Mouse (Mus musculus): ENCODE results near the gene Ube2j1. TPM values are rescaled to one million over a fixed set of nuclear protein-coding genes. Genes with fewer than 3 reads are reported as not detected.

Gene Ube2j1
- polyA plus RNA-seq, 1 experiment from 2014 or later: 50.7 TPM

DNA sequence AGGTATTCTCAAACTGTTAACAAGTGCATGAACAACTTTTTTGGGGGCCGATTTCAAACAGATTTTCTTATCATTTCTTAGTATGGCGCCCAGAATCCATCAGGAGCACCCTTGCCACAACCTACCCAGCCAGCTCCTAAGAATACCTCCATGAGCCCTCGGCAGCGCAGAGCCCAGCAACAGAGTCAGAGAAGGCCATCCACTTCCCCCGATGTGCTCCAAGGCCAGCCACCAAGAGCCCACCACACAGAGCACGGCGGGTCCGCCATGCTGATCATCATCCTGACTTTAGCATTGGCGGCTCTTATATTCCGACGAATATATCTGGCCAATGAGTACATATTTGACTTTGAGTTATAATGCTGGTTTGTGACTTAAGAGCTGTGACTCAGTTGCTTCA is 18.4 kb downstream of the Ube2j1 start:
- Histone ChIP-seq H3K27ac (ENCODE audit: low read depth) (no peak overlapping the region), H3K4me1 (ENCODE audit: insufficient read depth) (no peaks in the 10 kb centered on the region), H3K27me3 (ENCODE audit: insufficient read depth, low read length) (no peaks in the 10 kb centered on the region), H3K9me3 (ENCODE audit: low read depth, low read length) (no peaks in the 10 kb centered on the region), H3K4me2 (no peak overlapping the region), H3K9ac (no peak overlapping the region), H3K36me3 (ENCODE audit: insufficient read depth) (peaks cover 72% of the 10 kb centered on the region), H3K4me3 (ENCODE audit: low read depth, low read length) (no peak overlapping the region)
- WGBS: 94% methylated on average over 11 of the region's 11 CpGs
- DNase-seq: no peak
- no peak for TF ChIP-seq CTCF (IDR thresholded peaks at IDR 0.05; ENCODE audit: low read depth)
- no peak for ATAC-seq (ENCODE audit: insufficient read depth)

DNA sequence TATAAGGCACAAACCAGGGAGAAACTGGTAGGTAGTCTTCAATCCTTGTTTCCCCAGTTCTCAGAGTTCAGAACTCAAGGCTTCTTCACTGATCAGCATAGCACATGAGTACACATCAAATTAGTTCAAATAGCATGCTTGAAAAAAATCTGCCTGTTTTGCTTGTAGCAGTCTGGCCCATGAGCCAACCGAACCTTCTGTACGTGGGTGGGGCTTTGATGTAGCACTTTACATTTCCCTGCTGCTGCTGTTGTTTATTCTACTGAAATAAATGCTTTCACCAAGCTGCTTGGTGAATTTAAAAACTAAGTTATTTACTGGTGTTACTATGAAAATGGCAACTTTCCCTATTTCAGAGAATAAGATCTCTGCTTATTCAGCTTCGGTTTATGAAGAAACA is 20.8 kb downstream of the Ube2j1 start:
- no peak for DNase-seq
- Histone ChIP-seq H3K27me3 (ENCODE audit: insufficient read depth, low read length) (no peaks in the 10 kb centered on the region), H3K9ac (no peak overlapping the region), H3K9me3 (ENCODE audit: low read depth, low read length) (no peaks in the 10 kb centered on the region), H3K4me1 (ENCODE audit: insufficient read depth) (no peaks in the 10 kb centered on the region), H3K36me3 (ENCODE audit: insufficient read depth) (peaks cover 48% of the 10 kb centered on the region), H3K27ac (ENCODE audit: low read depth) (no peak overlapping the region), H3K4me2 (no peak overlapping the region), H3K4me3 (ENCODE audit: low read depth, low read length) (no peak overlapping the region)
- 81% methylated on average over 3 of the region's 3 CpGs for WGBS
- no peak for TF ChIP-seq CTCF (IDR thresholded peaks at IDR 0.05; ENCODE audit: low read depth)
- ATAC-seq (ENCODE audit: insufficient read depth): no peak

DNA sequence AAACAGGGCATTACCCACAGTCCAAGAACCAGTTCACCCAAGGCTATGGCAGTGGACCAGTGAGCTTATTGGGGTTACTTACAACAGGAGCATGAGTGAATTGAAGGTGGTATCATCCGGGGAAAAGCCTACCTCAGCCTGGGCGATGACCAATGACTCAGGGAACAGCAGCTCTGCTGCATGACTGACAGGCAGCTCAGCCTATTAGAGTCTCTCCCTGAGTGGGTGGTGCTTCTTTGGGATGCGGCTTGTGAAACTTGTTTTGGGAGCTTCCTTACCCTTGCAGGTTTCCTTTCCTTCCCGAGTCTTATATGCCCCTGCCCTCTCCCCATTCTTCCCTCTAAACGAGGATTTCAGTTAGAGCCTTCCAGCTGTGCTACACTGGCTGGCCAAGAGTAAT is 21.4 kb downstream of the Ube2j1 start:
- no peak for TF ChIP-seq CTCF (IDR thresholded peaks at IDR 0.05; ENCODE audit: low read depth)
- 80% methylated on average over 5 of the region's 5 CpGs for WGBS
- no peak overlapping the region for H3K4me2 ChIP-seq
- no peaks in the 10 kb centered on the region for H3K4me1 ChIP-seq (ENCODE audit: insufficient read depth)
- H3K27ac ChIP-seq (ENCODE audit: low read depth): no peak overlapping the region
- DNase-seq: peak; percentile 21
- no peaks in the 10 kb centered on the region for H3K9me3 ChIP-seq (ENCODE audit: low read depth, low read length)
- no peaks in the 10 kb centered on the region for H3K27me3 ChIP-seq (ENCODE audit: insufficient read depth, low read length)
- peaks cover 45% of the 10 kb centered on the region for H3K36me3 ChIP-seq (ENCODE audit: insufficient read depth)
- H3K9ac ChIP-seq: no peak overlapping the region
- no peak for ATAC-seq (ENCODE audit: insufficient read depth)
- H3K4me3 ChIP-seq (ENCODE audit: low read depth, low read length): no peak overlapping the region

DNA sequence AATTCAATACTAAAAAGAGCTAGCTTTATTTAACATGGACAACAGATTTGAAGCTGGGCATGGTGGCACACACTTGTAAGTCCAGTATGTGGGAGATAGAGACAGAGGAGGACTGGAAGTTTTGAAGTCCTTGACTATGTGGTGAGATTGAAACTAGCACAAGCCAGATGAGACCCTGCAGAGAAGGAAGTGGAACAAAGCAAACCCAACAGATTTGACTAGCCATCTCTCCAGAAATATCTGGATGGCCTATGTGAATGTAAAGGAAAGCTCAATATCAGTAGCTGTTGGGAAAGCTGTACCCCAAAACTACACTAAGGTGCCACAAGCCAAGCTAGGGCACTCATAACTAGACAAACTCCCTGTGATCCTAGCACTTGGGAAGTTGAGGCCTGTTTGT is 23.2 kb downstream of the Ube2j1 start:
- Histone ChIP-seq H3K9me3 (ENCODE audit: low read depth, low read length) (no peaks in the 10 kb centered on the region), H3K4me2 (no peak overlapping the region), H3K4me3 (ENCODE audit: low read depth, low read length) (no peak overlapping the region), H3K4me1 (ENCODE audit: insufficient read depth) (no peaks in the 10 kb centered on the region), H3K9ac (no peak overlapping the region), H3K27me3 (ENCODE audit: insufficient read depth, low read length) (no peaks in the 10 kb centered on the region), H3K27ac (ENCODE audit: low read depth) (no peak overlapping the region), H3K36me3 (ENCODE audit: insufficient read depth) (peaks cover 29% of the 10 kb centered on the region)
- TF ChIP-seq CTCF (IDR thresholded peaks at IDR 0.05; ENCODE audit: low read depth): no peak
- no peak for ATAC-seq (ENCODE audit: insufficient read depth)
- no peak for DNase-seq

DNA sequence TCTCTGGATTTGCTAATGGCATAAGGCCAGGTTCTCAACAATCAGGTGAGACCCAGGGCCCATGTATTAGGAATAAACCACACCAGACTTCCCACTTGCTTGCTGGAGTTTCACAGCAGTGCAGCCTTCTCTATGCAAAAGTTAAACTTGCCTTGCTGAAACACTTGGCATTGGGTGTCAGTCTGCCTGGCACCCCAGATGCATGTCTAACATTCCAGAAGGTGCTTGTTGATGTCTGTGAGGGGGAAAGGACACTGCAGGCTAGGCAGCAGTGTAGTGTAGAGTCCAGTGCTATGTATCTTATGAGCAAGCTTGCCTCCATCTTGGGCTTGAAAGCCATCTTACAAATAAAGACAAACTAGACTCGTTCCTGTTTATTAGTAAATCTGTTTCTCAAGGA is 25.1 kb downstream of the Ube2j1 start:
- Histone ChIP-seq H3K27ac (ENCODE audit: low read depth) (no peak overlapping the region), H3K36me3 (ENCODE audit: insufficient read depth) (peaks cover 17% of the 10 kb centered on the region; the same call in 1 of the 2 replicates), H3K4me2 (no peak overlapping the region), H3K4me3 (ENCODE audit: low read depth, low read length) (no peak overlapping the region), H3K9ac (no peak overlapping the region), H3K4me1 (ENCODE audit: insufficient read depth) (no peaks in the 10 kb centered on the region), H3K27me3 (ENCODE audit: insufficient read depth, low read length) (no peaks in the 10 kb centered on the region), H3K9me3 (ENCODE audit: low read depth, low read length) (no peaks in the 10 kb centered on the region)
- no peak for TF ChIP-seq CTCF (IDR thresholded peaks at IDR 0.05; ENCODE audit: low read depth)
- WGBS: 88% methylated on average over 1 of the region's 1 CpGs
- ATAC-seq (ENCODE audit: insufficient read depth): no peak
- DNase-seq: no peak

DNA sequence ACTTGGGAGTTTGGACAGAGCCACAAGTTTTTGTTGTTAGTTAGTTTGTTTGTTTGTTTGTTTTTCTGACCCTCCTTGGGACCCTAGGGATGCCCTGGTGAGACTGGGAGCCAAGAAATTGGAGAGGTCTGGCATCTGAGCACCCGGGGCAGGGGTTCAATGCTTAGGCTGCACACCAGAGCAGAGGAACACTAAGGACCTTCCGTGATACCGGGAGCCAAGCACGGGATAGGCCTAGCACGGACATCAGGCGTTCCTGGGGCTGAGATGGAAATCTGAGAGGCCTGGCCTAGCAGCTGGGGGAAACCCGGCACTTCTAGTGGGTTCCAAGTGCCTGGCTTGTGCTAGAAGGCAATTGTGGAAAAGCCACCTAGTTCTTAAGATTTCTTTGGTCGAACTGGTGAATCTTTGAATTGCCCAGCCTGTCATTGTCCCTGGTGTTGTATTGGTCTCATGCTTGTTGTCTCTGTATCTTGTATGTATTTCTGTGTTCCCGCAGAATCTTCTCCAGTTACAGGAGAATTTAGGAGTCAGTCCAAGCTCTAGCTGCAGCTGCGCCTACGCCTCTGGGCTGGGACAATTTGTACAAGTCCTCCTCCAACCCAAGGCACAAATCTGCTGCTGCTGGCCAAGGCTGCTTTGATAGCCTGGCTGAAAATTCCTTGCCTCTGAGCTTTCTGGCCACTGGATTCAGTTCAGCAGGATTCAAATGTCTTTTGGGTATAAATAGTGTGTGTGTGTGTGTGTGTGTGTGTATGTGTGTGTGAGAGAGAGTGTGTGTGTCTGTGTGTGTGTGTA is 26.9 kb downstream of the Ube2j1 start:
- peaks cover 3% of the 10 kb centered on the region; the same call in 1 of the 2 replicates for H3K36me3 ChIP-seq (ENCODE audit: insufficient read depth)
- ATAC-seq (ENCODE audit: insufficient read depth) (peak; percentile 49; the same call in 1 of the 2 replicates), DNase-seq (peak; percentile 41)
- no peak for TF ChIP-seq CTCF (IDR thresholded peaks at IDR 0.05; ENCODE audit: low read depth)
- no peak overlapping the region for H3K4me3 ChIP-seq (ENCODE audit: low read depth, low read length)
- H3K9me3 ChIP-seq (ENCODE audit: low read depth, low read length): no peaks in the 10 kb centered on the region
- H3K4me1 ChIP-seq (ENCODE audit: insufficient read depth): no peaks in the 10 kb centered on the region
- no peak overlapping the region for H3K9ac ChIP-seq
- 52% methylated on average over 11 of the region's 11 CpGs for WGBS
- H3K27ac ChIP-seq (ENCODE audit: low read depth): no peak overlapping the region
- no peak overlapping the region for H3K4me2 ChIP-seq
- H3K27me3 ChIP-seq (ENCODE audit: insufficient read depth, low read length): no peaks in the 10 kb centered on the region

DNA sequence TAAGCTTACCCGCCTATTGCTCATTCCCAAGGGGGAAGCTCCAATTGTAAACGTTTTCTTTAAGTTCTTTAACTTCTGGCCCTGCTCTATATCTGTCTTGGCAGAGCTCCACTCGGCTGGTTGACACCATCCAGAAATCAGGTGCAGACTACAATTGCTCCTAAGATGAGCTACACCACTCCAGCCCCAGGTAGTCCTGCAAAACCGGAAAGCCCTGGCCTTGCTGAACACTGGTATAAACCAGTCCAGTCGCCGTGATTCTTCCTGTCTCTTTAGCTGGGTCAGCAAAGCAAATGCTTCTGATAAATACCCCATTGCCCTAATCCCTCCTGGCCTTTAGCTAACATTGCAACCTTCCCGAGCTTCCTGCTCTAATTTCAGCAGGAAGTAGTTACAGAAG is 29.9 kb downstream of the Ube2j1 start:
- Histone ChIP-seq H3K4me2 (no peak overlapping the region), H3K9ac (no peak overlapping the region), H3K9me3 (ENCODE audit: low read depth, low read length) (no peaks in the 10 kb centered on the region), H3K27ac (ENCODE audit: low read depth) (no peak overlapping the region), H3K4me3 (ENCODE audit: low read depth, low read length) (no peak overlapping the region), H3K27me3 (ENCODE audit: insufficient read depth, low read length) (no peaks in the 10 kb centered on the region), H3K4me1 (ENCODE audit: insufficient read depth) (no peaks in the 10 kb centered on the region), H3K36me3 (ENCODE audit: insufficient read depth) (no peaks in the 10 kb centered on the region)
- DNase-seq: peak; percentile 8
- ATAC-seq (ENCODE audit: insufficient read depth): no peak
- TF ChIP-seq CTCF (IDR thresholded peaks at IDR 0.05; ENCODE audit: low read depth): no peak
- WGBS: 35% methylated on average over 7 of the region's 7 CpGs

All from lung, embryonic 14.5 days (tissue).